Mouse (Mus musculus) liver, adult 2 months (tissue): ENCODE results near the gene Acsf2. TPM values are rescaled to one million over a fixed set of nuclear protein-coding genes. Genes with fewer than 3 reads are reported as not detected.

ENCODE experiments used
- DNase-seq: peaks from one replicate; pipeline ENCODE4 v3.0.0-alpha.2; 2011; ENCODE audit warnings: low read depth, low spot score; ENCODE audit errors: extremely low read depth
- H3K27ac ChIP-seq: fragments of 200-500 bp; replicated peaks from 2 replicates; pipeline ENCODE4 v1.5.1; 2012; ENCODE audit warnings: low read depth, mild to moderate bottlenecking, control low read depth, inconsistent platforms, low read length; ENCODE audit not compliant: insufficient read depth
- H3K27me3 ChIP-seq: fragments of 200-500 bp; 2 replicates; pipeline ENCODE4 v1.6.1; 2012; ENCODE audit warnings: mild to moderate bottlenecking, moderate library complexity, low read length, inconsistent platforms; ENCODE audit not compliant: control insufficient read depth, insufficient read depth
- H3K36me3 ChIP-seq: fragments of 200-500 bp; 2 replicates; pipeline ENCODE4 v1.6.1; 2012; ENCODE audit warnings: low read length, inconsistent platforms; ENCODE audit not compliant: control insufficient read depth, insufficient read depth
- H3K4me1 ChIP-seq: fragments of 200-500 bp; 2 replicates; pipeline ENCODE4 v1.6.1; 2011; ENCODE audit warnings: low read length; ENCODE audit not compliant: control insufficient read depth, insufficient read depth
- H3K4me3 ChIP-seq: fragments of 200-500 bp; 2 replicates; pipeline ENCODE4 v1.5.1; 2011; ENCODE audit warnings: low read depth, mild to moderate bottlenecking, control low read depth, low read length, moderate library complexity; ENCODE audit not compliant: insufficient read depth
- H3K79me2 ChIP-seq: fragments of 200-500 bp; 2 replicates; pipeline ENCODE4 v1.6.1; 2012; ENCODE audit warnings: inconsistent platforms, mild to moderate bottlenecking, low read length, moderate library complexity; ENCODE audit not compliant: control insufficient read depth, insufficient read depth
- H3K9ac ChIP-seq: fragments of 200-500 bp; 2 replicates; pipeline ENCODE4 v1.6.1; 2012; ENCODE audit warnings: low read depth, mild to moderate bottlenecking, control low read depth, inconsistent platforms, low read length
- CTCF ChIP-seq: fragments of 200-500 bp; IDR thresholded peaks from 2 replicates; pipeline ENCODE4 v1.5.1; 2011; ENCODE audit warnings: low read depth, low read length, control low read depth
- POLR2A ChIP-seq: fragments of 200-500 bp; IDR thresholded peaks from 2 replicates; pipeline ENCODE4 v1.6.1; 2011; ENCODE audit warnings: low read length, control low read depth; ENCODE audit not compliant: insufficient read depth; ENCODE audit errors: extremely low read depth
- WGBS: fragments of 180-500 bp; shearing (Covaris S2); methylation state at CpG from one replicate; pipeline ENCODE4 v1.1.7; 2018; 5-methylcytosine and 5-hydroxymethylcytosine counted together
- polyA plus RNA-seq: library from polyadenylated mRNA; depleted of rRNA; stranded (reverse); fragments of >200 nt; gene quantifications from 2 replicates; pipeline ENCODE4 v1.2.3, GENCODE M21; 2012
- total RNA-seq: library from RNA; depleted of rRNA; stranded (reverse); fragments of >200 nt; gene quantifications from 2 replicates; pipeline ENCODE4 v1.2.3, GENCODE M21; 2014

Gene Acsf2
- total and polyA plus RNA-seq, 2 experiments, result 42.4 to 97.8 TPM

DNA sequence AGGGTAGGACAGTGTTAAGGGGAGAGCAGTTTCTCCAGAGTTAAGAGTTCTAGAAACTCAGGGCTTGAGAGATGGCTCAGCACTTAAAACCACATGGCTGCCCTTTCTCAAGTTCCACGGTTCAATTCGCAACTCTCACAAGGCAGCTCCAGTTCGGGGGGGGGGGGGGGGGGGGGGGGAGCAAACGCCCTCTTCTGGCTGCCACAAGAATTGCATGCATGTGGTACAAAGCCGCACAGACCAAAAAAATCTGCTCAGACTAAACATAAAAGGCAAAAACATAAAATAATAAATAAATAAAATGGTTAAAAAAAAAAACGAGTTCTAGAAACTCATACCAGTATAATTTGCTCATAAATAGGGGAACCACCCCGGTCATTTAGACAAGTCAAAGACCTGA is 27.1 kb downstream of the Acsf2 start:
- Histone ChIP-seq H3K27me3 (no peaks in the 10 kb centered on the region), H3K9ac (no peak overlapping the region), H3K4me3 (no peak overlapping the region), H3K27ac (no peak overlapping the region), H3K79me2 (peaks cover 4% of the 10 kb centered on the region; the same call in 1 of the 2 replicates), H3K36me3 (peaks cover 26% of the 10 kb centered on the region), H3K4me1 (peaks cover 3% of the 10 kb centered on the region; the same call in 1 of the 2 replicates)
- DNase-seq, result no peak
- WGBS, result 31% methylated on average over 7 of the region's 7 CpGs
- TF ChIP-seq CTCF, result no peak
- no peak for TF ChIP-seq POLR2A

DNA sequence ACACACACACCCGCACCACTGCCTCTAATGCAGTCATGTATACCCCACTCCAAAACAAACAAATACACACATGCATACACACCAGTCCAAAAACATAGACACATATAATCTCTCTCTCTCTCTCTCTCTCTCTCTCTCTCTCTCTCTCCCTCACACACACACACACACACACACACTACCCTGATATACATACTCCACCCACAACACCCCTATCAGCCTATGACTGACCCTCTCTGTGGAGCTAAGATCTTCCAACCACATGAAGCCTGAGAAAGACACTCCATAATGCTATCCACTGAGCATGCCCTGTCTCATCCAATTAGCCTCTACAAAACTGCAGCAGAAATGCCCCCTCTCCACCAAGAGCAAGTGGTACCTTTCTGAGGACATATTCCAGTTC is 29.8 kb downstream of the Acsf2 start:
- Histone ChIP-seq H3K4me3 (no peak overlapping the region), H3K36me3 (peaks cover 34% of the 10 kb centered on the region), H3K79me2 (no peaks in the 10 kb centered on the region; the same call in 1 of the 2 replicates), H3K27ac (no peak overlapping the region), H3K9ac (no peak overlapping the region), H3K27me3 (no peaks in the 10 kb centered on the region), H3K4me1 (peaks cover 2% of the 10 kb centered on the region; the same call in 1 of the 2 replicates)
- 95% methylated on average over 1 of the region's 1 CpGs for WGBS
- DNase-seq, result no peak
- no peak for TF ChIP-seq POLR2A
- no peak for TF ChIP-seq CTCF

DNA sequence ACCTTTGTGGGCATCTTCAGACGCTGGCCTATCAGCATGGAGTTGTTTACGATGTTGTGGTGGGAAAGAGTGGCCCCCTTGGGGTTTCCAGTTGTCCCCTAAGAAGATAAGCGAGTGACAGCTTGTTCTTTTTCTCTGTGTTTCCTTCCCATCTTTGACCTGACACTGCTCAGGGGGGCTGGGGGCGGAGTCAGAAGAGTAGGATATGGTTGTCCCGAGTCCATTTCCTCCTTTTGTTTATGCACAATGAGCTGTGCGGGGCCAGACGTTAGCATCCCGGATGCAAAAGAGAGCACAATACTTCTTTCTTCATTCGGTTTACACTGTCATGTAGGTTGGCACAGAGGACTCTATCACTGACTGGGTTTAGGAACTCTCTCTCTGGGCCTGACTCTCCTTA is 31.1 kb downstream of the Acsf2 start:
- H3K79me2 ChIP-seq, result no peaks in the 10 kb centered on the region; the same call in 1 of the 2 replicates
- no peak for DNase-seq
- WGBS, result 69% methylated on average over 9 of the region's 9 CpGs
- H3K9ac ChIP-seq, result no peak overlapping the region
- peaks cover 2% of the 10 kb centered on the region; the same call in 1 of the 2 replicates for H3K4me1 ChIP-seq
- TF ChIP-seq POLR2A, result no peak
- TF ChIP-seq CTCF, result no peak
- H3K4me3 ChIP-seq, result 0 out of 2 replicates have a peak overlapping the region, but pooled peaks have one; percentile 9
- peak overlapping the region; percentile 59 for H3K27ac ChIP-seq
- H3K27me3 ChIP-seq, result no peaks in the 10 kb centered on the region
- peaks cover 31% of the 10 kb centered on the region for H3K36me3 ChIP-seq

DNA sequence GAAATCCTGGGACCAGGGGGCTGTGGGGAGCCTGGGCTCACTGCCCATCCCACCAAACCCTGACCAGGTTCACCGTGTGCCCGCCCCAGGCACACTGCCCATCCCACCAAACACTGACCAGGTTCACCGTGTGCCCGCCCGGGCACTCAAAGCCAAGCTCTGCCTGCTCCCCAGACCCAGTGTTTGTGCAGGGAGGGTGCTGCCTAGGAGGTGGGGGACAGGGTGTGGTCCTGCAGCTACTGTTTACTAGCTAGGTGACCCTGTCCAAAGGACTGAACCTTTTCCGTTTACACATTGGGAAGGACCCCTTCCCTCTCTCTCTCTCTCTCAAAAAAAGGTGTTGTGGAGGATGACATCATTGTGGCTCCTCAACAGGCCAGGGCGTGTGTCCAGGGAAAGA is 34.3 kb downstream of the Acsf2 start:
- H3K4me1 ChIP-seq, result no peaks in the 10 kb centered on the region
- WGBS, result 91% methylated on average over 7 of the region's 7 CpGs

DNA sequence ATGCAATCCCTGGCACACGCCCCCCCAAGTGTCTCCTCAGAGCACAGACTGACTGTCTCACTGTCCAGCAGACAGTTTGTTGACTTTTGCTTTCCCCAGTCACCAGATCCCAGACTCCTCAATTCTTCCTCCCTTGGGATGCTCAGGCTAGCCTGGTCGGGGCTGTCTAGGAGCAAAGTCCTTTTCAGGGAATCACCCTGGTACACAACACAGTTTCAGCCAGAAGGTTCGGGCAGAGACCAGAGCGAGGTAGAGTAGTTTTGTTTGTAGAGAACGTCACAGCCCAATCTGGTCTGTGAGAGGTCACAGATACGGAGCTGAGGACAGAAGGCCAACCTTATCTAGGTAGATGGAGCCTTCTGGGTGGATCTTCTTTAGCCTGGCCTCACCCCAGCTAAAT is 35.1 kb downstream of the Acsf2 start:
- DNase-seq, result peak; percentile 68
- Histone ChIP-seq H3K79me2 (no peaks in the 10 kb centered on the region), H3K36me3 (peaks cover 31% of the 10 kb centered on the region), H3K27ac (no peak overlapping the region), H3K9ac (no peak overlapping the region), H3K4me3 (no peak overlapping the region), H3K27me3 (no peaks in the 10 kb centered on the region), H3K4me1 (no peaks in the 10 kb centered on the region)
- WGBS, result 31% methylated on average over 6 of the region's 6 CpGs
- no peak for TF ChIP-seq POLR2A
- TF ChIP-seq CTCF, result no peak

More for the DNA sequence above, 34.3 kb downstream of the Acsf2 start:
- no peaks in the 10 kb centered on the region for H3K79me2 ChIP-seq
- H3K4me3 ChIP-seq, result no peak overlapping the region
- H3K27me3 ChIP-seq, result no peaks in the 10 kb centered on the region
- peaks cover 33% of the 10 kb centered on the region for H3K36me3 ChIP-seq
- DNase-seq, result no peak
- no peak overlapping the region for H3K27ac ChIP-seq
- TF ChIP-seq POLR2A (no peak), CTCF (no peak)
- no peak overlapping the region for H3K9ac ChIP-seq

DNA sequence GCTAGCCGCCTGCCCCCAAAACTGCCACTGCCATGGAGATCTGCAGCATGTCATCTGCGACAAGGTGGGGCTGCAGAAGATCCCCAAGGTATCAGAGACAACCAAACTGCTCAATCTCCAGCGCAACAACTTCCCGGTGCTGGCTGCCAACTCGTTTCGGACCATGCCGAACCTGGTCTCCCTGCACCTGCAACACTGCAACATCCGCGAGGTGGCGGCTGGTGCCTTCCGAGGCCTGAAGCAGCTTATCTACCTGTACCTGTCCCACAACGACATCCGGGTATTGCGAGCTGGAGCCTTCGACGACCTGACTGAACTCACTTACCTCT is 36.6 kb downstream of the Acsf2 start:
- no peak overlapping the region for H3K4me3 ChIP-seq
- 84% methylated on average over 16 of the region's 16 CpGs for WGBS

More for the DNA sequence above, 36.6 kb downstream of the Acsf2 start:
- DNase-seq, result no peak
- Histone ChIP-seq H3K79me2 (no peaks in the 10 kb centered on the region), H3K27me3 (no peaks in the 10 kb centered on the region), H3K4me1 (no peaks in the 10 kb centered on the region), H3K36me3 (peaks cover 20% of the 10 kb centered on the region), H3K9ac (no peak overlapping the region), H3K27ac (no peak overlapping the region)
- TF ChIP-seq CTCF, result no peak
- no peak for TF ChIP-seq POLR2A
